Mouse (Mus musculus) liver, embryonic 15.5 days (tissue): Measurements from ENCODE around the gene Myo1d. TPM values are rescaled to one million over a fixed set of nuclear protein-coding genes. Genes with fewer than 3 reads are reported as not detected.

Experiments used
- ATAC-seq: fragments of 200-750 bp; cut with Nextera tagmentation; 2 replicates; pipeline ENCODE4 v1.8.0; 2017; ENCODE audit warnings: moderate number of reproducible peaks, mild to moderate bottlenecking, moderate library complexity; ENCODE audit not compliant: insufficient read depth
- H3K27ac ChIP-seq: fragments of 300-500 bp; sonication (generic); replicated peaks from 2 replicates; pipeline ENCODE4 v1.5.1; 2015; ENCODE audit warnings: mild to moderate bottlenecking, inconsistent platforms
- H3K27me3 ChIP-seq: fragments of 300-500 bp; sonication (generic); 2 replicates; pipeline ENCODE4 v1.6.1; 2015; ENCODE audit warnings: mild to moderate bottlenecking, inconsistent platforms
- H3K36me3 ChIP-seq: fragments of 300-500 bp; sonication (generic); replicated peaks from 2 replicates; pipeline ENCODE4 v1.6.1; 2015; ENCODE audit warnings: moderate library complexity, mild to moderate bottlenecking, inconsistent platforms
- H3K4me1 ChIP-seq: fragments of 300-500 bp; sonication (generic); replicated peaks from 2 replicates; pipeline ENCODE4 v1.6.1; 2015; ENCODE audit warnings: inconsistent platforms
- H3K4me2 ChIP-seq: fragments of 300-500 bp; sonication (generic); 2 replicates; pipeline ENCODE4 v1.6.1; 2015; ENCODE audit warnings: moderate library complexity, mild to moderate bottlenecking, inconsistent platforms
- H3K4me3 ChIP-seq: fragments of 300-500 bp; sonication (generic); replicated peaks from 2 replicates; pipeline ENCODE4 v1.5.1; 2015; ENCODE audit warnings: mild to moderate bottlenecking, inconsistent platforms
- H3K9ac ChIP-seq: fragments of 300-500 bp; sonication (generic); 2 replicates; pipeline ENCODE4 v1.6.1; 2015; ENCODE audit warnings: moderate library complexity, mild to moderate bottlenecking, inconsistent platforms
- H3K9me3 ChIP-seq: fragments of 300-500 bp; sonication (generic); replicated peaks from 2 replicates; pipeline ENCODE4 v1.6.1; 2016; ENCODE audit warnings: inconsistent platforms
- WGBS: fragments of 180-500 bp; shearing (Covaris S2); methylation state at CpG from one replicate; pipeline ENCODE4 v1.1.7; 2015; ENCODE audit warnings: mixed read lengths; ENCODE audit not compliant: insufficient replicate concordance; 5-methylcytosine and 5-hydroxymethylcytosine counted together
- polyA plus RNA-seq: library from polyadenylated mRNA; unstranded; fragments of >200 nt; fragmentation: Nextera tagmentation; extraction: Ambion mirVana; gene quantifications from 2 replicates; pipeline ENCODE4 v1.2.1, GENCODE M21; 2015

The Myo1d gene
- polyA plus RNA-seq, 1 experiment from 2014 or later: 8.6 TPM

DNA sequence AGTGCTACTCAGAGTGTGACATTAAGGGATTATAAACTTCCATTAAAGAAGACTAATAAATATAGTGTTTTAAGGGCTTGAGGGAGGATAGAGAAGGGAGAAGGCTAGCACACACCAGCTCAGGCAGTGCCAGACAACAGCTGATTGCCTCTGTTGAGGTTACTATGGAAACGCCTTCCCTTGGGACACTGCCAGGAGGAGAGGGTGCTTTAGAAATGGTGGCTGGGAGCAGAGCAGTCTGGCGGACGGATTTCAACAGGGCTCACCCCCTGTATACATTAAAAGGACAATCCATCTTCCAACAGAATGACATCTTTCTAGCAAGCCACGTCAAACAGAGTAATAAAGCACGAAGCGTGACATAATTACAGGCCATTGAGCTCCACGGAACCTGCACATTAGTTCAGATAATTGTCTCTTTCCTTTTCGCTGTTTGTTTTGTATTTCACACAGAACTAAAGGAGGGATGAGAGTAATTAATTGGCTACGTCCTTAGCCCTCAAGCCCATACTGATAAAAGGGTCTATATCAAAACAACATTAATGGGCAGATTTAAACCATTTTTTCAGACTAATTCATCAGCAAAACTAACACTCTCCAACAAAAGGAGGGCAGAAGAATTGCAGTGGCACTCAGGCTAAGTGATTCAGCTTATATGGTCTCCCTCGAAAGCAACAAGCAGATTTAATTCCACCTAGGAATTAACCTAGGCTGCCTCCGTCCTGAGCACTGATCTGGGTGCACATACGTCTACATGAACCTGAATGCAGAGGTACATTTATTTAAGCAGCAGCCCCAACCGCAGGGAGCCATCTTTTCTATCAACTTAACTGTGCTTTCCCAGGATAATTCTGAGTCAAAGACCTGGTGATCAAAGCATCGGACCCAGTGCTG is 201.8 kb downstream of the Myo1d start:
- H3K9me3 ChIP-seq: no peaks in the 10 kb centered on the region
- 43% methylated on average over 14 of the region's 14 CpGs for WGBS
- H3K36me3 ChIP-seq: no peaks in the 10 kb centered on the region
- no peak overlapping the region for H3K9ac ChIP-seq
- no peak for ATAC-seq
- H3K4me1 ChIP-seq: no peaks in the 10 kb centered on the region
- H3K27ac ChIP-seq: no peak overlapping the region
- H3K4me3 ChIP-seq: no peak overlapping the region
- H3K27me3 ChIP-seq: no peaks in the 10 kb centered on the region
- H3K4me2 ChIP-seq: no peak overlapping the region

- H3K4me3 ChIP-seq: no peak overlapping the region
- no peaks in the 10 kb centered on the region for H3K27me3 ChIP-seq
- no peak overlapping the region for H3K27ac ChIP-seq
- no peaks in the 10 kb centered on the region for H3K9me3 ChIP-seq
- no peaks in the 10 kb centered on the region for H3K4me1 ChIP-seq
- no peak for ATAC-seq
- 29% methylated on average over 3 of the region's 3 CpGs for WGBS
- H3K36me3 ChIP-seq: no peaks in the 10 kb centered on the region
- H3K4me2 ChIP-seq: no peak overlapping the region
- no peak overlapping the region for H3K9ac ChIP-seq
These were observed 204.0 kb downstream of the Myo1d start for GRCm38 (mm10) chr11:80575794-80576193.

DNA sequence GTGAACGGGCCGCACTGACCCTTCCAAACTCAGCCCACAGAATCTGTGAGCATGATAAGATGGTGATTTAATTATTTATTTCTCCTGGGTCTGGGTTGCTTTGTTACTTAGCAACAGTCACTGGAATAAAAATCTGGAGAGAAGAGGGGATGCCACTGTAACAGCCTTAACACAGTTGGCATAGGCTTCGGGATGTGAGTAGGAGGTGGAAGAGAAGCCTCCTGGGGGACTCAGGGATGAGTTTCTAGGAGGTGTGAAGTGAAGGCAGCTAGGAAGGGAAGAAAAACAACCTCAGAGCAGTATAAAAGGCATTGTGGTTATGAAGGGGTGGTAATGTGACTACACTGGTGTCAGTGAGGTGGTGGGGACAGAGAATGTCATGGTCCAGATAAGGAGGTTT is 213.5 kb downstream of the Myo1d start:
- no peaks in the 10 kb centered on the region for H3K27me3 ChIP-seq
- 75% methylated on average over 3 of the region's 3 CpGs for WGBS
- no peak for ATAC-seq

GRCm38 (mm10) chr11:80564975-80565965 is 214.6 kb downstream of the Myo1d start:
- H3K9me3 ChIP-seq: no peaks in the 10 kb centered on the region
- H3K4me1 ChIP-seq: no peaks in the 10 kb centered on the region
- no peak for ATAC-seq
- H3K27ac ChIP-seq: no peak overlapping the region
- H3K4me3 ChIP-seq: no peak overlapping the region
- H3K4me2 ChIP-seq: no peak overlapping the region
- H3K36me3 ChIP-seq: no peaks in the 10 kb centered on the region
- no peaks in the 10 kb centered on the region for H3K27me3 ChIP-seq
- no peak overlapping the region for H3K9ac ChIP-seq
- WGBS: 38% methylated on average over 7 of the region's 7 CpGs

More for the DNA sequence above, 213.5 kb downstream of the Myo1d start:
- Histone ChIP-seq H3K9me3 (no peaks in the 10 kb centered on the region), H3K27ac (no peak overlapping the region), H3K9ac (no peak overlapping the region), H3K36me3 (no peaks in the 10 kb centered on the region), H3K4me2 (no peak overlapping the region), H3K4me3 (no peak overlapping the region), H3K4me1 (no peaks in the 10 kb centered on the region)

DNA sequence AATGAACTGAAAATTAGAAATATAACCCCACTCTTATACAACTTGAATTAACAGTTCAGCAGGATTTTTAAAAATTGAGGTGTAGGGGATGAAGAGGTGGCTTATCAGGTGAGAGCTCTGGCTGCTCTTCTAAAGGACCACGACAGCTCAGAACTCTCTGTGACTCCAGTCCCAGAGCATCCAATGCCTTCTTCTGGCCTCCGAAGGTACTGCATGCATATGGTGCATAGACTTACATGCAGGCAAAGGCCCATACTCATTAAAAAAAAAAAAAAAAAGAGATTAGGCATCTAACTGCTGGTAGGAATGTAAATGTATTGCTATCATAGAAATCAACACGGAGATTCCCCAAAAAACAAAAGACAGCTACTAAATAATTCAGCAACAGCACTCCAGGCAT is 217.3 kb downstream of the Myo1d start:
- H3K4me1 ChIP-seq: no peaks in the 10 kb centered on the region
- no peaks in the 10 kb centered on the region for H3K36me3 ChIP-seq
- H3K27me3 ChIP-seq: no peaks in the 10 kb centered on the region
- WGBS: 29% methylated on average over 3 of the region's 3 CpGs
- no peak for ATAC-seq
- H3K9ac ChIP-seq: no peak overlapping the region
- no peak overlapping the region for H3K27ac ChIP-seq
- H3K9me3 ChIP-seq: no peaks in the 10 kb centered on the region
- H3K4me2 ChIP-seq: no peak overlapping the region
- H3K4me3 ChIP-seq: no peak overlapping the region

- Histone ChIP-seq H3K4me1 (no peaks in the 10 kb centered on the region), H3K27ac (no peak overlapping the region), H3K9me3 (no peaks in the 10 kb centered on the region), H3K36me3 (no peaks in the 10 kb centered on the region), H3K27me3 (no peaks in the 10 kb centered on the region), H3K4me2 (no peak overlapping the region), H3K9ac (no peak overlapping the region), H3K4me3 (no peak overlapping the region)
- no peak for ATAC-seq
- WGBS: 24% methylated on average over 5 of the region's 5 CpGs
These were observed 219.1 kb downstream of the Myo1d start for GRCm38 (mm10) chr11:80560770-80561169.

GRCm38 (mm10) chr11:80555416-80555815 is 224.4 kb downstream of the Myo1d start:
- Histone ChIP-seq H3K36me3 (no peaks in the 10 kb centered on the region), H3K4me3 (no peak overlapping the region), H3K27ac (no peak overlapping the region), H3K4me2 (no peak overlapping the region), H3K27me3 (no peaks in the 10 kb centered on the region; the same call in 1 of the 2 replicates), H3K9me3 (no peaks in the 10 kb centered on the region), H3K9ac (no peak overlapping the region), H3K4me1 (no peaks in the 10 kb centered on the region)
- WGBS: 74% methylated on average over 5 of the region's 5 CpGs
- no peak for ATAC-seq

DNA sequence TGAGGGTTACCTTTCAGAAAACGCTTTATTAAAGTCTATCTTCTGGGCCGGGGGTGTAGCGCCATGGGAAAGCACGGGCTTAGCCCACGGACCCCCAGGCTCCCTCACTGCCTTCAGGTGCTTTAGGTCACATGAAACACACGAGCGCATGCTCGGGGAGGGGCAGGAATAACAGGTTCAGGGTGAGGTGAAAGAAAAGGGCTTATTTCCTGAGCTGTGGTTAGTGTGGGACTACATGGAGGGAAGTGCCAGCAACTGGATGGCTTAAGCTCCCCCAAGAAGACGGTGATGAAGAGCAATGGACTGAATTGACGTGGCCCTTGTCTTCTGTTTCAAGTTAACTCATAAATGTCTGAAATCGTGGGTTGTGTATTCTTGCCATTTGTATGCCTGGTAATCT is 226.8 kb downstream of the Myo1d start:
- WGBS: 35% methylated on average over 11 of the region's 11 CpGs
- Histone ChIP-seq H3K36me3 (no peaks in the 10 kb centered on the region), H3K27ac (no peak overlapping the region), H3K4me3 (no peak overlapping the region), H3K9ac (no peak overlapping the region), H3K4me1 (no peaks in the 10 kb centered on the region), H3K9me3 (no peaks in the 10 kb centered on the region), H3K27me3 (no peaks in the 10 kb centered on the region; the same call in 1 of the 2 replicates), H3K4me2 (no peak overlapping the region)
- ATAC-seq: no peak

DNA sequence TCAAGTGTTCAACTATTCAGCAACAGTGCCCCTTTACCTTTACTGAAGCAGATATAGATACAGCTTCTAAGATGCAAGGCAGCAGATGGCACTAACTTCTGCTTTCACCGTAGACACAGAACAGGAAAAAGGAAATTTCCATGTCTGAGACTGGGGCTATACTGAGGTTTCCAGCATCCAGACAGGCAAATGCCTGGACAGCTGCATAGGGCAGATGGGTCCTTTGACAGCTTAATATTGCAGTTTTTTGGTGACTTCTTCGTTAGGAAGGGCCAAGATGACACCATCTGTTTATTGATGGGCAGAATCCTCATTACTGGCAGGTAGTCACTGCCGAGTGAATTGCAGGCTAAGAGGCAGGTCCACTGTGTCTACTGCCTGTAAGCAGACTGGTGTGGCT is 228.2 kb downstream of the Myo1d start:
- Histone ChIP-seq H3K36me3 (no peaks in the 10 kb centered on the region), H3K9me3 (no peaks in the 10 kb centered on the region), H3K4me1 (no peaks in the 10 kb centered on the region), H3K27ac (no peak overlapping the region), H3K4me2 (no peak overlapping the region), H3K9ac (no peak overlapping the region), H3K27me3 (no peaks in the 10 kb centered on the region; the same call in 1 of the 2 replicates), H3K4me3 (no peak overlapping the region)
- WGBS: 25% methylated on average over 3 of the region's 3 CpGs
- no peak for ATAC-seq

GRCm38 (mm10) chr11:80550264-80550663 is 229.6 kb downstream of the Myo1d start:
- no peak for ATAC-seq

DNA sequence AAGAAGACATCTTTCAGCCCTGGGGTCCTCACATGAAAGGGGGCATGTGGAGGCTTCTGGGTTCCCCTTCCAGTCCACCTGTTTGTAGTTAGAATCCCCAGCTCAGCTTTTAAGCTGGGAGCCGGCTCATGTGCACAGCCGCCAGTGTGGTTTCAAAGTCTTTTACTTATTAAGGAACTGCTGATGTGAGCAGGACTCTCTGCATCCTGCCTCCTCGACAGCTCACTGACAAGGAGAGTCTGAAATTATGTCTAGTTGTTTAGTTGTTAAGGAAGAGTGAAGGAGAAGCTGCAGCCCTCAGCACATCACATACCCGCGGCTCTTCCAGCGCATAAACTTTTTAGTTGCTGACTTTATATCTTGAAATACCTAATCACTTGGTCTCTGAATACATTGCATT is 230.0 kb downstream of the Myo1d start:
- no peak overlapping the region for H3K27ac ChIP-seq
- no peaks in the 10 kb centered on the region; the same call in 1 of the 2 replicates for H3K27me3 ChIP-seq
- H3K4me3 ChIP-seq: no peak overlapping the region
- no peak overlapping the region for H3K9ac ChIP-seq
- no peak for ATAC-seq
- H3K9me3 ChIP-seq: no peaks in the 10 kb centered on the region
- H3K36me3 ChIP-seq: no peaks in the 10 kb centered on the region
- no peaks in the 10 kb centered on the region for H3K4me1 ChIP-seq
- WGBS: 60% methylated on average over 6 of the region's 6 CpGs
- no peak overlapping the region for H3K4me2 ChIP-seq

More at GRCm38 (mm10) chr11:80550264-80550663, 229.6 kb downstream of the Myo1d start:
- no peak overlapping the region for H3K4me2 ChIP-seq
- 68% methylated on average over 10 of the region's 10 CpGs for WGBS
- no peaks in the 10 kb centered on the region for H3K9me3 ChIP-seq
- no peak overlapping the region for H3K27ac ChIP-seq
- H3K4me3 ChIP-seq: no peak overlapping the region
- no peaks in the 10 kb centered on the region; the same call in 1 of the 2 replicates for H3K27me3 ChIP-seq
- no peaks in the 10 kb centered on the region for H3K4me1 ChIP-seq
- no peak overlapping the region for H3K9ac ChIP-seq
- no peaks in the 10 kb centered on the region for H3K36me3 ChIP-seq
